Mouse (Mus musculus) forebrain, embryonic 12.5 days (tissue): ENCODE results near the gene Serpind1. TPM values are rescaled to one million over a fixed set of nuclear protein-coding genes. Genes with fewer than 3 reads are reported as not detected.

Experiments used
- ATAC-seq: fragments of 200-750 bp; cut with Nextera tagmentation; 2 replicates; pipeline ENCODE4 v1.8.0; 2017; ENCODE audit warnings: moderate TSS enrichment; ENCODE audit not compliant: low FRiP score
- H3K27ac ChIP-seq: fragments of 300-500 bp; sonication (generic); 2 replicates; pipeline ENCODE4 v1.5.1; 2016; ENCODE audit warnings: mild to moderate bottlenecking
- H3K27me3 ChIP-seq: fragments of 300-500 bp; sonication (generic); 2 replicates; pipeline ENCODE4 v1.6.1; 2016; ENCODE audit warnings: mild to moderate bottlenecking
- H3K36me3 ChIP-seq: fragments of 300-500 bp; sonication (generic); replicated peaks from 2 replicates; pipeline ENCODE4 v1.6.1; 2016; ENCODE audit warnings: mild to moderate bottlenecking
- H3K4me1 ChIP-seq: fragments of 300-500 bp; sonication (generic); 2 replicates; pipeline ENCODE4 v1.6.1; 2016
- H3K4me2 ChIP-seq: fragments of 300-500 bp; sonication (generic); 2 replicates; pipeline ENCODE4 v1.6.1; 2016; ENCODE audit warnings: mild to moderate bottlenecking, moderate library complexity
- H3K4me3 ChIP-seq: fragments of 300-500 bp; sonication (generic); replicated peaks from 2 replicates; pipeline ENCODE4 v1.5.1; 2016; ENCODE audit warnings: mild to moderate bottlenecking
- H3K9ac ChIP-seq: fragments of 300-500 bp; sonication (generic); 2 replicates; pipeline ENCODE4 v1.6.1; 2016; ENCODE audit warnings: mild to moderate bottlenecking
- H3K9me3 ChIP-seq: fragments of 300-500 bp; sonication (generic); 2 replicates; pipeline ENCODE4 v1.6.1; 2016
- WGBS: fragments of 180-500 bp; shearing (Covaris S2); methylation state at CpG from one replicate; pipeline ENCODE4 v1.1.7; 2016; 5-methylcytosine and 5-hydroxymethylcytosine counted together
- polyA plus RNA-seq: library from polyadenylated mRNA; unstranded; fragments of >200 nt; fragmentation: Nextera tagmentation; extraction: Ambion mirVana; gene quantifications from 2 replicates; pipeline ENCODE4 v1.2.1, GENCODE M21; 2016

The Serpind1 gene
- polyA plus RNA-seq, 1 experiment from 2014 or later = 0.33 TPM

DNA sequence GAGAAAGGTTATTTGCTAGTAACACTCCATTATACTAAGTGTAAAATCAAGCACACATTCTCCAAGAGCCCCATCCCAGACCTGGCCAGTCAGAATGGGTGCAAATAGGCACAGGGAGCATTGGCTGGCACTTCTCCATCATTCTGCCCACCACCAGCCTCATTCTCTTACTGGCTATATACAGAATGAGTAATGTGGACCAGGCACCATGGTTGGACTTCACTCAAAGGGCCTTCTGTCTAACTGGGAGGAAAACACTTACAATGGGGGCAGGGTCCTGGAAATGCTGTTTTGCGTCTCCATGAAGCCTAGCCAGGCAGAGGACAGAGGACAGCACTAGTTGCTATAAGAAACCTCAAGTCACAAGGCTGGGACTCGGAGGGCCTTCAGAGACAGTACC is 5.1 kb upstream of the Serpind1 start:
- peaks cover 49% of the 10 kb centered on the region for H3K36me3 ChIP-seq
- WGBS = 94% methylated on average over 2 of the region's 2 CpGs
- no peaks in the 10 kb centered on the region for H3K9me3 ChIP-seq
- no peak overlapping the region for H3K4me3 ChIP-seq
- H3K27me3 ChIP-seq = no peaks in the 10 kb centered on the region
- no peak for ATAC-seq
- no peaks in the 10 kb centered on the region for H3K4me1 ChIP-seq
- no peak overlapping the region for H3K27ac ChIP-seq
- H3K9ac ChIP-seq = no peak overlapping the region
- H3K4me2 ChIP-seq = no peak overlapping the region

DNA sequence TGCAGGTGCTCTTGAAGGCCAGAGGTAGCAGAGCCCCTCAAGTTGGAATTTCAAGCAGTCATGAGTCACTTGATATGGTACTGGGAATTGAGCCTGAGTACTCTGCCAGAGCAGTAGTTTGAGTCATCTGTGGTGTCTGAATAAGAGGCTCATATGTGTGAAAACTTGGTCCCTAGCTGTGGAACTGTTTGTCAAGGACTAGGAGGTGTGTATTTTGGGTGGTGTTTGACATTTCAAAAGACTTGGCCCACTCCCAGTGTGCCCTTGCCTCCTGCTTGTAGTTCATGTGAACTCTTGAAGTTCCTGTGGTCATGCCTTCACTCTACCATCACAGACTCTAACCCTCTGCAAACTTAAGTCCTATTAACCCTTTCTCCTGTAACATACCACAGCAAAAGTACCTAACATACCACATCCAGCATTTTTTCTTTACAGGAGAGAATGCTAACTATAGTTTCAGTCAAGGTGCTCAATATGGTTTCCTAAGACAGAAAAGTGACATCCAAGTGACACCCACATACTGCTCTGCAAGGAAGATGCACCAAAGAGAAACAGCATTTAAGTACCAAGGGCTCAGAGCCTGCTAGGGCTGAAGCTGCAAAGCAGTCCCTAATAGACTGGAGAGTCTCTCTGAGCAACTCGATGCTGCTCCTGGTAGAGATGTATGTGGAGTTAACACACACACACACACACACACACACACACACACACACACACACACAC is 1.2 kb upstream of the Serpind1 start:
- no peaks in the 10 kb centered on the region for H3K9me3 ChIP-seq
- no peak overlapping the region for H3K4me2 ChIP-seq
- H3K27ac ChIP-seq = no peak overlapping the region
- H3K27me3 ChIP-seq = no peaks in the 10 kb centered on the region
- H3K36me3 ChIP-seq = peaks cover 18% of the 10 kb centered on the region; the same call in 1 of the 2 replicates
- H3K9ac ChIP-seq = no peak overlapping the region
- H3K4me3 ChIP-seq = no peak overlapping the region
- H3K4me1 ChIP-seq = no peaks in the 10 kb centered on the region
- ATAC-seq = no peak
- WGBS = 91% methylated on average over 1 of the region's 1 CpGs

DNA sequence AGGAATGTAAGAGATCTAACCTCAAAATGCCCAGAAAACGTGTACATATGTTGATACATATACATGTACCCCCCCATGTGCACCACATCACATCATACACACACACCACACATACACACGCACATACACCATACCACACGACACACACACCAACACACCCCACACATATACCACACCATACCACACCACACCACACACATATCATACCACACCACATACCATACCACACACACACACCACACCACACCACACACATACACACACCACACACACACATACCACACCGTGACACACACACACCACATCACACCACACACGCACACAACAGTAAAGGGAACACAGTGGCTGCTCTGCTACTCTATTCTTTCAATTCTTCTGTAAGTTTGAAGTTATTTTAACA is 684 bp downstream of the Serpind1 start:
- H3K4me1 ChIP-seq = no peaks in the 10 kb centered on the region
- WGBS = 92% methylated on average over 5 of the region's 5 CpGs
- H3K4me3 ChIP-seq = no peak overlapping the region
- no peak overlapping the region for H3K27ac ChIP-seq
- ATAC-seq = no peak
- H3K4me2 ChIP-seq = no peak overlapping the region
- no peak overlapping the region for H3K9ac ChIP-seq
- H3K9me3 ChIP-seq = no peaks in the 10 kb centered on the region
- peaks cover 13% of the 10 kb centered on the region; the same call in 1 of the 2 replicates for H3K36me3 ChIP-seq
- H3K27me3 ChIP-seq = no peaks in the 10 kb centered on the region

DNA sequence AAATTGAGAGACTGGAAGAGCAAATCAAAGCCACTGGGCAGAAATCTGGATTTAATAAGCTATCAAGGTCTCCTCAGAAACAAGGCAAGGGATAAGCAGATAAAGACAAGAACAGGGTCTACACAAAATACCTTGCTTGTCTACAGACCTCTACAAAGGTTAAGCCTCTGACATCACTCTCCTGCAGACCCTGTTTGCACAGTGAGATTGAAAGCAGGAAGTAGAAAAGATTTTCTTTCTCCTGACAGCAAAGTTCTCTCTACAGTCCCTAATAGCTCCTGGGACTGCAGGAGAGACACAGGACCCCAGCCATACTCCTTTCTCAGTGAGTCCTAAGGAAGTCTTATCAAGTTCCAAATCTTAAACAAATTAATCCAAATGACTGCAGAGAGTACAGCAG is 3.4 kb downstream of the Serpind1 start:
- Histone ChIP-seq H3K4me3 (no peak overlapping the region), H3K36me3 (peaks cover 9% of the 10 kb centered on the region; the same call in 1 of the 2 replicates), H3K9me3 (no peaks in the 10 kb centered on the region), H3K4me1 (no peaks in the 10 kb centered on the region), H3K27me3 (no peaks in the 10 kb centered on the region), H3K9ac (no peak overlapping the region), H3K27ac (no peak overlapping the region), H3K4me2 (no peak overlapping the region)
- no peak for ATAC-seq

DNA sequence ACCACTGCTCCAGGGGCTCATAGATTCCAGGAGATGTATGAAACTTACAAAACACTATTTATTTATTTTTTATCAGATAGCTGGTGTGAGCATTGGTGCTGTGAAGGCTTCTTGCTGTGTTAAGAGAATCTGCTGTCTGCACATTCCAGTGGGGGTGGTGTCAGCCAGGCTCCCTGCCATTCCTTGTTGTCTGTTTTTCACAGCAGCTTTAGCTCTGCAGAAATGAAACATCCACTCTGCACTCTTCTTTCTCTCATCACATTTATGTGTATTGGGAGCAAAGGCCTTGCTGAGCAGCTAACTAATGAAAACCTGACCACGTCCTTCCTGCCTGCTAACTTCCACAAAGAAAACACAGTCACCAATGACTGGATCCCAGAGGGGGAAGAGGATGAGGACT is 4.9 kb downstream of the Serpind1 start:
- Histone ChIP-seq H3K27me3 (no peaks in the 10 kb centered on the region), H3K27ac (no peak overlapping the region), H3K9ac (no peak overlapping the region), H3K4me1 (no peaks in the 10 kb centered on the region), H3K4me3 (no peak overlapping the region), H3K9me3 (no peaks in the 10 kb centered on the region), H3K36me3 (peaks cover 12% of the 10 kb centered on the region; the same call in 1 of the 2 replicates), H3K4me2 (no peak overlapping the region)
- no peak for ATAC-seq
- WGBS = 91% methylated on average over 1 of the region's 1 CpGs

DNA sequence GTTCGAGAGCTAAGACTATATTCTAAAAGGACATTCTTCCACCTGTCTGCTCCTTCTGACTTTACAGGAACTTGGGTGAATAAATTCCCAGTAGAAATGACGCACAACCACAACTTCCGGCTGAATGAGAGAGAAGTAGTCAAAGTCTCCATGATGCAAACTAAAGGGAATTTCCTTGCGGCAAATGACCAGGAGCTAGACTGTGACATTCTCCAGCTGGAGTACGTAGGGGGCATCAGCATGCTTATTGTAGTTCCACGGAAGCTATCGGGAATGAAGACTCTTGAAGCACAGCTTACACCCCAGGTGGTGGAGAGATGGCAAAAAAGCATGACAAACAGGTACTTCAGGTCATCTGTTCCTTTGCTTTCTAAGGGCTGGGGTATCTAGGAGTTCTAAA is 8.5 kb downstream of the Serpind1 start:
- Histone ChIP-seq H3K36me3 (peaks cover 26% of the 10 kb centered on the region; the same call in 1 of the 2 replicates), H3K4me2 (no peak overlapping the region), H3K27me3 (no peaks in the 10 kb centered on the region), H3K27ac (no peak overlapping the region), H3K9ac (no peak overlapping the region), H3K4me3 (no peak overlapping the region), H3K4me1 (no peaks in the 10 kb centered on the region), H3K9me3 (no peaks in the 10 kb centered on the region)
- 92% methylated on average over 7 of the region's 7 CpGs for WGBS
- no peak for ATAC-seq

DNA sequence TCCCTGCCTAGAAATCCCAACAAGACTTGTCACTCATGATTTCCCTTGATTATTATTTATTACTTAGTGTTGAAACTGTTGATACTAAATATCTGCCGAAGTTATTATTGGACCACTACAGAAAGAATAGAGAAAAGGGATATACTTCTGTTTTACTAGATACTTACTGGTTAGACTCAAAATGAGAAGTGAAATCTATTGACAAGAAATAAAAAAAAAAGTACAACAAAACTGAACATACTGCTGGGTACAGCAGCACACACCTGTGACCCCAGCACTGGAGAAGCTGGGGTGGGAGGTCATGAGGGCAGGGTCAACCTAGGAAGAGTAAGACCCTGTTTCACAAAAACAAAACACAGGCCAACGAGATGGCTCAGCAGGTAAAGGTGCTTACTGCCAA is 9.5 kb downstream of the Serpind1 start:
- Histone ChIP-seq H3K27ac (no peak overlapping the region), H3K27me3 (no peaks in the 10 kb centered on the region), H3K4me1 (no peaks in the 10 kb centered on the region), H3K36me3 (peaks cover 25% of the 10 kb centered on the region; the same call in 1 of the 2 replicates), H3K4me3 (no peak overlapping the region), H3K9me3 (no peaks in the 10 kb centered on the region), H3K9ac (no peak overlapping the region), H3K4me2 (no peak overlapping the region)
- ATAC-seq = no peak
- WGBS = 88% methylated on average over 2 of the region's 2 CpGs

DNA sequence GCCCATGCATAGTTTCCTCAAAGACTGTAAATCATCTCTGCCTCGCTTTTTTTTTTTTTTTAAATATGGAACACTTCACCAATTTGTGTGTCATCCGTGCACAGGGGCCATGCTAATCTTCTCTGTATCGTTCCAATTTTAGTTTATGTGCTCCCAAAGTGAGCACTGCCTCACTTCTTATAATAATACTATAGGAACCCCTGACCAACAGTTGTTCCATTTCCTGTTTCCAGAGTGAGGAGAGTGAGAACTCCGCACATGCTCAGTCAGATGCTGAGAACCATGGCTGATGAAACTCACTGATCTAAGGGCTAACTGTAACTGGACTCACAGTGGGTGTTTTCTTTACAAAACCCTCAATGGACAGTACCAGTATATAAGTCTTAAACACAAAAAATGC is 10.7 kb downstream of the Serpind1 start:
- peaks cover 21% of the 10 kb centered on the region for H3K36me3 ChIP-seq
- no peaks in the 10 kb centered on the region for H3K9me3 ChIP-seq
- no peak overlapping the region for H3K4me2 ChIP-seq
- 92% methylated on average over 4 of the region's 4 CpGs for WGBS
- no peak overlapping the region for H3K9ac ChIP-seq
- H3K4me3 ChIP-seq = no peak overlapping the region
- no peaks in the 10 kb centered on the region for H3K27me3 ChIP-seq
- no peak overlapping the region for H3K27ac ChIP-seq
- no peaks in the 10 kb centered on the region for H3K4me1 ChIP-seq
- ATAC-seq = no peak

DNA sequence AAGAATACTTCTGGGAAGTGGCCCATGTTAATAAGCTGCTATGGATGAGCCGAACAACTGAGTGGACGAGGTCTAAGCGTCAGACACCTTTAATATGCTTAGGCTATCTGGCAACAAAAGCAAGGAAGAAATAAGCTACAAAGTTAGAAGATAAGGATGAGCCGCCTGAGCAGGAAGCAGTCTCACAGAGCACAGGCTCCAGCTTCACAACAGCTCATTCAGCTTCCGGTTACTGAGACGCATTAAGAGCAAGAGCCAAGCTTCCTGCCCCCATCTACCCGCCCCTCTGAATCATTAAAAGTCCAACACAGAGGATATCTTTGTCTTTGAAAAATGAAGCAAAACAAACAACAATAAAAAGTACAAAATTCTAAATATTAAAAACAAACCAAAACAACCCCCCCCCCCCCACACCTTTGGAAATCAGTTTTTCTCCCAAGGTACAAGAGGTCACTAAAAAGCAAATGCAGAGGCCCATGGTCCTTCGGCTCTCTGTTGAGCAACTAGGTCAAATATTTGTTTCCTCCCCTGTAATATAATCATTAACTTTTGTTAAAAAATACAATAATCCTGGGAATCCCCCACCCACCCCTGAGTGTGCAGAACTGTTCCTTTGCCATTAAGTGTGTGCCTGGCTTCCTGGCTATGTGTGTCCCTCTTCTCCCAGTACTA is 14.1 kb downstream of the Serpind1 start:
- WGBS = 89% methylated on average over 8 of the region's 8 CpGs
- ATAC-seq = no peak
- Histone ChIP-seq H3K9ac (no peak overlapping the region), H3K27ac (no peak overlapping the region), H3K4me1 (no peaks in the 10 kb centered on the region), H3K4me2 (no peak overlapping the region), H3K27me3 (no peaks in the 10 kb centered on the region), H3K4me3 (no peak overlapping the region), H3K9me3 (no peaks in the 10 kb centered on the region), H3K36me3 (peaks cover 40% of the 10 kb centered on the region)

DNA sequence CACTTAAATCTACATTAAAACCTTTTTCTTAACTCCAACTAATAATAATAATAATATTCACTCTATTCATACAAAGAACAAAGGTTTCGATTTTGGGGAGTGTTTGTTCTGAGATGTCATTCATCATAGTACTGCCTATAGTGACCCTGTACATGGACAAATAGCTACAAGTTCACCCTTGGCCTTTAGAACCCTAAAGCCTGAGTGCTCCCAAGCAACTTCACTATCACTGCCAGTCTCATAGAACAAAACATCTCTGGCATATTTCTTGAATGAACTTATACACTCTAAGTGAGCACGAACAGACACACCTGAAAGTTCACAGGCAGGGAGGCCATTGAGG is 14.6 kb downstream of the Serpind1 start:
- no peaks in the 10 kb centered on the region for H3K27me3 ChIP-seq
- H3K4me1 ChIP-seq = no peaks in the 10 kb centered on the region
- H3K4me2 ChIP-seq = no peak overlapping the region
- ATAC-seq = no peak
- H3K9me3 ChIP-seq = no peaks in the 10 kb centered on the region
- H3K36me3 ChIP-seq = peaks cover 45% of the 10 kb centered on the region
- H3K9ac ChIP-seq = no peak overlapping the region
- no peak overlapping the region for H3K27ac ChIP-seq
- no peak overlapping the region for H3K4me3 ChIP-seq
- 88% methylated on average over 2 of the region's 2 CpGs for WGBS

DNA sequence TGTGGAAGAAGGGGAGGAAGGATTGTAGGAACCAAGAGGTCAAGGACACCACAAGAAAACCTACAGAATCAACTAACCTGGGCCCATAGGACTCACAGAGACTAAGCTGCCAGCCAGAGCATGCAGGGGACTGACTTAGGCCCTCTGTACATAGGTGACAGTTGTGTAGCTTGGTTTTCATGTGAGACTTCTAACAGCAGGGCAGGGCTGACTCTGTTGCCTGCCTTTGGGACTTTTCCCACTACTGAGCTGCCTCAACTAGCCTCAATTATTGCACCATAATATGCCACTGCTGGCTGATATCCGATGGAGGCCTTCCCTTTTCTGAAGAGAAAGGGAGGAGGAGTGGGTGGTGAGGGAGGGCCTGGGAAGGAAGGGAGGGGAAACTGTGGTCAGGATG is 15.6 kb downstream of the Serpind1 start:
- no peaks in the 10 kb centered on the region for H3K9me3 ChIP-seq
- no peaks in the 10 kb centered on the region for H3K27me3 ChIP-seq
- H3K4me1 ChIP-seq = no peaks in the 10 kb centered on the region
- 100% methylated on average over 1 of the region's 1 CpGs for WGBS
- no peak overlapping the region for H3K27ac ChIP-seq
- no peak for ATAC-seq
- H3K4me3 ChIP-seq = no peak overlapping the region
- H3K9ac ChIP-seq = no peak overlapping the region
- H3K36me3 ChIP-seq = peaks cover 54% of the 10 kb centered on the region
- no peak overlapping the region for H3K4me2 ChIP-seq

DNA sequence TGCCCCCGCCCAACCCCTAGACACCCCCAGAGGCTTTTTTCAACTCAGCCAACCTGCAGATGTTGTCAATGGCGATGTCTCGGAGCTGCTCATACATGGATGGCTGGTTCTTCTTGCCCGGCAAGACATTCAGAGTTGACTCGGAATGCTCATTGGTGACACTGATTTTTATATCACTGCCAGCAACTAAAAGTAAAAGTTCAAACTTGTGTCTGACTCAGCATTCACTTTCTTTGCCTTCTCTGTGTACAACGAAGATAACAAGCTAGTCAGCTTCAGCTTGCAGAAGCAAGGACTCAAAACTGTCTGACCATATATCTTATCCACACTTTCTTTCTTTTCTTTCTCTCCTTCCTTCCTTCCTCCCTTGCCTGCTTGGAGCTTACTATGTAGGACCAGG is 24.9 kb downstream of the Serpind1 start:
- no peak for ATAC-seq
- Histone ChIP-seq H3K9me3 (no peaks in the 10 kb centered on the region), H3K27ac (no peak overlapping the region), H3K4me1 (no peaks in the 10 kb centered on the region), H3K9ac (no peak overlapping the region), H3K36me3 (peaks cover 53% of the 10 kb centered on the region), H3K4me2 (no peak overlapping the region), H3K27me3 (no peaks in the 10 kb centered on the region), H3K4me3 (no peak overlapping the region)
- WGBS = 88% methylated on average over 6 of the region's 6 CpGs

DNA sequence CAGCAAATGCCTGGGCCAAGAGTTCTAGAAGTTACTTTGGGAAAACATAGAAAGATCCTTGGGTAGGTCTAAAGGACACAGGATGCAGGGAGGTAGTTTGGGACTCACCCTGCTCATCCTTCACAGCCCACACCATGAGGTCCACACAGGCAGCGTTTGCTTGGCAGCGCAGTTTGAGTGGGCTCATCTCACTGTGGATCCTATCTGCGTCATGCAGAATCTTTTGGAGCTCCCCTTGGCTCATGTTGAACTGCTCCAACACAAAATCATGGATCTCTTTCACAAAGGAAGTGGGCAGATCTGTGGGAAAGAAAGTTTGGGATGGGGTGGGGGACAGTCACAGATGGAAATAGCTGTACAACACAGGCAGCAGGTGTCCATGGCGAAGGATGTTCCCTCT is 27.6 kb downstream of the Serpind1 start:
- H3K4me1 ChIP-seq = no peaks in the 10 kb centered on the region
- H3K36me3 ChIP-seq = peaks cover 50% of the 10 kb centered on the region
- no peaks in the 10 kb centered on the region for H3K9me3 ChIP-seq
- ATAC-seq = no peak
- 98% methylated on average over 4 of the region's 4 CpGs for WGBS
- no peak overlapping the region for H3K4me3 ChIP-seq
- no peaks in the 10 kb centered on the region for H3K27me3 ChIP-seq
- no peak overlapping the region for H3K27ac ChIP-seq
- no peak overlapping the region for H3K4me2 ChIP-seq
- H3K9ac ChIP-seq = no peak overlapping the region
